Mouse (Mus musculus): ENCODE measurements around the gene Ttll9.
A peak's percentile ranks its signal among the peaks of the same experiment; 100 is the strongest.

Ttll9 gene

GRCm38 (mm10) chr2:152942898-152943515, 19.3 kb upstream of the Ttll9 start:
- DNase-seq, result no peak

GRCm38 (mm10) chr2:152943568-152943967, 18.7 kb upstream of the Ttll9 start:
- DNase-seq, result no peak

GRCm38 (mm10) chr2:152944013-152944412, 18.3 kb upstream of the Ttll9 start:
- DNase-seq, result no peak

GRCm38 (mm10) chr2:152947098-152947497, 15.2 kb upstream of the Ttll9 start:
- DNase-seq, result peak; percentile 43

- DNase-seq, result no peak
Observed at GRCm38 (mm10) chr2:152948438-152949020, 13.8 kb upstream of the Ttll9 start.

GRCm38 (mm10) chr2:152950358-152951064, 11.8 kb upstream of the Ttll9 start:
- DNase-seq, result peak; percentile 32

GRCm38 (mm10) chr2:152951065-152951849, 11.0 kb upstream of the Ttll9 start, which contains the start of gene Dusp15:
Dusp15 (minus strand) TSS chr2:152951698.
- DNase-seq, result peak; percentile 68

- no peak for DNase-seq
Observed at GRCm38 (mm10) chr2:152951850-152952720, 10.2 kb upstream of the Ttll9 start.

GRCm38 (mm10) chr2:152958116-152958515, 4.2 kb upstream of the Ttll9 start:
- DNase-seq, result no peak

- no peak for DNase-seq
Observed at GRCm38 (mm10) chr2:152965555-152965954, 3.3 kb downstream of the Ttll9 start.

GRCm38 (mm10) chr2:152976991-152977390, 14.7 kb downstream of the Ttll9 start:
- no peak for DNase-seq

- DNase-seq, result no peak
Observed at GRCm38 (mm10) chr2:152985582-152985981, 23.3 kb downstream of the Ttll9 start.

GRCm38 (mm10) chr2:152991529-152991928, 29.2 kb downstream of the Ttll9 start:
- no peak for DNase-seq

GRCm38 (mm10) chr2:152997046-152997445, 34.8 kb downstream of the Ttll9 start:
- no peak for DNase-seq

GRCm38 (mm10) chr2:153002492-153003248, 40.4 kb downstream of the Ttll9 start:
- no peak for DNase-seq

- no peak for DNase-seq
Observed at GRCm38 (mm10) chr2:153003681-153004338, 41.5 kb downstream of the Ttll9 start.

- no peak for DNase-seq
Observed at GRCm38 (mm10) chr2:153005981-153006380, 43.7 kb downstream of the Ttll9 start.

GRCm38 (mm10) chr2:153009192-153009973, 47.1 kb downstream of the Ttll9 start:
- peak; percentile 65 for DNase-seq

- no peak for DNase-seq
Observed at GRCm38 (mm10) chr2:153013724-153014515, 51.6 kb downstream of the Ttll9 start.

All from cerebellum, adult 11-12 months (tissue).